Mouse (Mus musculus) activated CD4-positive, CD25-positive, alpha-beta regulatory T cell, adult 4 months (primary cell): Measurements from ENCODE around the gene Vmn1r83. TPM values are rescaled to one million over a fixed set of nuclear protein-coding genes. Genes with fewer than 3 reads are reported as not detected.

Experiments
- ATAC-seq: one replicate; pipeline ENCODE4 v1.8.0; 2017
- polyA plus RNA-seq, 2 experiments: library from polyadenylated mRNA; unstranded; fragments of 100-300 nt; shearing (Covaris generic); gene quantifications; one replicate each; pipeline ENCODE4 v1.2.1; 2017

Vmn1r83 gene
- not detected for polyA plus RNA-seq

DNA sequence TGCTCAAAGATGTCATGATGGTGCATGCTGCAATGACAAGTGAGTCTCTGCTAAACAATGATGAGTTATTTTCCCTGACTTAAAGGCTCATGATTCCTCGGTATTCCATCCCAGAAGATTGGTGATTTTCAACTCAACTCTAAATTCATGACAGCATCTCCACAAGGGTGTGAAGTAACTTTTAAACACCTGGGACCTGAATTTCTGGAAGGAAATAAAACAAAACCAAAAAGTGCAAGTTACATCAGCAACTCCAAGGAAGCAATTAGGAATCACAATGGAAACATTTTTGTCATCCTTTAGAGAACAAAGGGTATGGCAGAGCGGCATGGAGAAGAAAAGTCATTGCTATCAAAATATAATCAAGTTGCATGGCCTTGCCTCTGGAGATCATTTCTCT is at the start of gene Vmn1r83:
TSS of gene Vmn1r83 (minus strand) at position 101 of the 400 bp plus-strand sequence.
- no peak for ATAC-seq

DNA sequence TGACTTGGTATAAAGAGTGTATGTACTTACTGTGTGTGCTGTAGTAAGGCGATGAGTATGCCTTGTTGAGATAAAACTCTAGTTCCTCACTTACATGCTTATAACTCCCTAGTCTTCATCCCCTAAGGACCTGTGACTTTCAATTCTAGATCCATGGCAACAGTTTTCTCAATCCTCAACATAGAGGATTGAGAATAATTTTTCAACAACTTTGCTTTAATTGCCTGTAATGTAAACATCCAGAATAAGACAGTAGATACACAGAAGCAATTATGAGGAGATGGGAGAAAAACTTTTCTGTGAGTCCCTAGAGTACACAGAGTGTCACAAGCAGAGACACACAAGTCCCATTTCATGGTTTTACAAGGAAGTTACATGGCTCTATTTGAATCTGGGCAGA is 39.9 kb upstream of the Vmn1r83 start, which contains the start of gene Vmn1r84:
TSS of gene Vmn1r84 (minus strand) at position 101 of the 400 bp plus-strand sequence.
- no peak for ATAC-seq

DNA sequence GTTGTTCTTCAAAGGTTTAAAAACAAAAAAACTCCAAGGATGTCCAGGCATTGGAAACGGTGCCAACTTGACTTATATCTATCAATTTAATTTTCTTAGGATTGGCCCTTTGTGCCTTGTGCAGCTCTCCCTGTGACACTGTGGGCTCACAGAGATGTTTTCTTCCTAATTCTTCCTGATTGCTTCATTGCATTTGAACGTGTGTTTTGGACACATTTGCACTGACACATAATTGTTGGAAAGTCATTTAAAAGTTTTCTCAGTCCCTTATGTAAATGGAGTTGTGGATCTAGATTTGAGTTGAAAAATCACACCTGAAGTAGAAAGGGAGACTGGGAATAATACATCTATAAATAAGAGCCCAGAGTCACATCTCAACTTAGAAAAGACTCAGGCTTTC is 29.2 kb downstream of the Vmn1r83 start, which contains the start of gene Vmn1r82:
TSS of gene Vmn1r82 (plus strand) at position 301 of the 400 bp plus-strand sequence.
- no peak for ATAC-seq

Other genes starting within 250 kb of the Vmn1r83 start
- gene Vmn1r78, start 179.2 kb downstream of the Vmn1r83 start, polyA plus RNA-seq = not detected
- not detected for gene Vmn1r79, start 158.2 kb downstream of the Vmn1r83 start, polyA plus RNA-seq
- under 1 TPM in 1 of 2 experiments, not detected in 1; 0.12 TPM for gene Vmn1r80, start 140.2 kb downstream of the Vmn1r83 start, polyA plus RNA-seq
- gene Vmn1r81, start 61.2 kb downstream of the Vmn1r83 start, polyA plus RNA-seq = under 1 TPM in 1 of 2 experiments, not detected in 1; 0.11 TPM
- gene Vmn1r82, start 29.1 kb downstream of the Vmn1r83 start, polyA plus RNA-seq = not detected
- under 1 TPM in 1 of 2 experiments, not detected in 1; 0.19 TPM for gene Vmn1r84, start 39.8 kb upstream of the Vmn1r83 start, polyA plus RNA-seq
- gene Zfp551, start 93.3 kb upstream of the Vmn1r83 start, polyA plus RNA-seq = 1 to 10 TPM; 3.1 to 3.6 TPM
- 1 to 10 TPM; 6.2 TPM for gene Zfp606, start 148.8 kb upstream of the Vmn1r83 start, polyA plus RNA-seq
- gene 2900092C05Rik, start 183.0 kb upstream of the Vmn1r83 start, polyA plus RNA-seq = not detected